Mouse (Mus musculus) adrenal gland (tissue): ENCODE results near the gene Cntnap2.

Source experiments
- intact Hi-C: fragments of 180-260 bp; cut with DNase I; formaldehyde crosslinking; loops from one replicate; pipeline ENCODE4 v1.15.1; 2025
- long read RNA-seq, 2 experiments: library from polyadenylated mRNA; unstranded; transcript quantifications; one replicate each; pipeline ENCODE4 v2.0.0; 2020; ENCODE audit warnings: borderline replicate concordance in 1 of 2; ENCODE audit not compliant: insufficient replicate concordance in 1 of 2

The Cntnap2 gene
- long read RNA-seq, experiment 1, partial matches to known transcripts = 0 of 1 reads
- long read RNA-seq, experiment 1, other reads (novel, unspliced or antisense) = 1 of 1 reads
- long read RNA-seq, experiment 2, partial matches to known transcripts = 0 of 1 reads
- long read RNA-seq, experiment 2, other reads (novel, unspliced or antisense) = 1 of 1 reads

DNA sequence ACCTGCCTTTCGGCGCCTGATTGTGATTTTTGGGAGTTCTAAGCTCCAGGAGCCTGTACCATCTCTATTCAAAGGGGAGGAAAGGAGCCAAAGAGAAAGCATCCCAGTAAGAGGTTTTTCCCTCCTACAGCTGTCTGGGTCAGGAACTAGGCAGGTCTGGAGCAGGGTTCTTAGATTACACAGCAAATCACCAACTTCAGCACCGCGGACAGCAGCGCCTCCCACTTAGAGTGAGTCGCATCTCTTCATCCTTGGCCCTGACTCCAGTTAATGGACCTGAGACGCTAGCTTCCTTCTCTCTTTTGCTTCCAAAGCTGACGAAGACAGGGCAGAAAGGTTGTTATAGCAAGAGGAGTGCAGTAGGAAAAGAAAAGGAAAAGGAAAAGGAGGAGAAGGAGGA is at the start of gene Cntnap2:
Gene Cntnap2 (plus strand): TSS at position 267 of the 400 bp plus-strand sequence.
- intact Hi-C loops = no loop called here

DNA sequence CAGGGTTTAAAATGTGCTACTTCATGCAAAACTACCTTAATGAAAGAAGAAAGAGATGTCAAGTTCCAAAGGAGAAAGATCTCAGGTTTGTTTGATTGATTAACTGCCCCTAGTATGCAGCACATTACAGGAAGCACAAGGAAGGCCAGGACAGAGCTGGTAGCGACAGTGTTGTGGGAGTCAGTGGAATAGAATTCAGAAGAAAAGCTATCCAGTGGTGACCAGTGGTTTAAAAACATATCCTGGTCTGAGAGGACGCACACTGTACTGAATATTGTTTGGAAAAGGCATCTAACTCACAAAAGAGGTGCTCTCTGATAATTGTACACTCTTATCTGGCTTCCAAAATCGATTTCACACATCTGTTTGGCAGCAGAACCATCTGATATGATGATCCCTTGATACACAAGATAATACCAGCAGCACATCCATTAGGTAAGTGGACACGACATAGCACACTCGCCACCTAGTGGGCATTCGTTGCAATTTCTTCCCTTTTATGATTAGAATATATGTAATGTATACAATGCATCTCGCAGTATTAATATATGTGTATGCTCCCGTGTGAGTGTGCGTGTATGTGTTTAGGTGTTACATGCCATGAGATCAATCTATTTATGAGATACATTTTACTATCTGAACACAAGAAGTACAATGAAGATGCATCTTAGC is 33.0 kb upstream of the Cntnap2 start:
- intact Hi-C loops = loop anchor here (2.0 to 10.0 kb wide), 3 partner anchors 934 to 1631 kb away; no protein-coding TSS in a partner anchor

DNA sequence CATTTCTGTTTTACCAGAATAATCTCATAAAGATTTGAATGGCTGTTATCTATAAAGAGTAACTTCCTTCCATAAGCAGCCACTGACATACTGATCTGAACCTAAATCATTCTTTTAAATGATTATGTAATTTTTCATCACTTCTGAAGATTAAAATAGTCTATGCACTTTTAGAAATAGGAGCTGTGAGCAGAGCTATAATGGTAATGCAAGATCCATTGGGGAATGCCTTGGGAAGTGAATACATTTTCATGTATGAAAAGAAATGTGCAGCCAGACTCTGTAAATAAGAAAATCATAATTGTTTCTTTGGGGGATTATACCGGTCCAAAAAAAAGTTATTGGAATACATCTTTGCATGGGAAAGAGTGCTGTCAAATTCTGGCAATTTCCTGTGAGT is 19.7 kb upstream of the Cntnap2 start:
- intact Hi-C loops = no loop called here

DNA sequence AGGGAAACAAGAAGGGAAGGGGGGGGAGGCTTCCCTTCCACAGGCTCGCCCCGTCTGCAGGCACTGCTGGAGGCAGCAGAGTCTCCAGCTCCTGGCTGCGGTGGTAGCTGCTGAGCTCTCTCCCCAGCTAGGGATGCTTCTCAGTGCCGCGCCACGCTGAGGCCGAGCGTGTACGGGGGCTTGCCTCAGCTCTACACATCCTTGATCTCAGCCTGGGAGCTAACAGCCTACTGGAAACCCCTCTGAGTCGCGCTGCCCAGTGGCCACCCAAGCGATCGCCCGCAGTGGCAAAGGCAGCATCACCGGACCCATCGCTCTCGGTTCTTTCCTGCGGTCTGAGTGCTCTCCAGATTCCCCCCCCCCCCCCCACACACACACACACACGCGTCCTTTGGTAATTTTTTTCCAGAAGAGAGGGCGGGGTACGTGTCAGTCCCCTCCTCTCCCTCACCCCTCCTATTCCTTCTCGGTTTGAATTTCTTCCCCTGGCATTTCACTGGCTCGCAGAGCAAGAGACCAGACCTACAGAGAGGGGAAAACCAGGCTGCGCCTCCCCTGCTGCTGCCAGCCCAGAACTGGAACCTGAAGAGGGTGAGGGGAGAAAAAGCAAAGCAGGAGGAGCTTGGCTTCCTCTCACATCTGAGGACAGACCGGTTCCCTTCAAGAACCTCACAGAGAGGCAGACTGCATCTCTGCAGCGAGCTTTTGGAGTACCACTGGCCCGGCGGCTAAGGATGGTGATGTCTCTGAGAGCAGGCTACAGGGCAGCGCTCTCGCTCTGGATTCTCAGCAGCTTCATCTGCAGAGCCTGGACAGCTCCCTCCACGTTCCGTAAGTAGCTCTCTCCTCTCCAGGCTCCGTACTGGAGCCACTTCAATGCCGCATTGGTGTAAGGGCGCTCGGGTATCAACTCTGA is 657 bp downstream of the Cntnap2 start:
- intact Hi-C loops = no loop called here

DNA sequence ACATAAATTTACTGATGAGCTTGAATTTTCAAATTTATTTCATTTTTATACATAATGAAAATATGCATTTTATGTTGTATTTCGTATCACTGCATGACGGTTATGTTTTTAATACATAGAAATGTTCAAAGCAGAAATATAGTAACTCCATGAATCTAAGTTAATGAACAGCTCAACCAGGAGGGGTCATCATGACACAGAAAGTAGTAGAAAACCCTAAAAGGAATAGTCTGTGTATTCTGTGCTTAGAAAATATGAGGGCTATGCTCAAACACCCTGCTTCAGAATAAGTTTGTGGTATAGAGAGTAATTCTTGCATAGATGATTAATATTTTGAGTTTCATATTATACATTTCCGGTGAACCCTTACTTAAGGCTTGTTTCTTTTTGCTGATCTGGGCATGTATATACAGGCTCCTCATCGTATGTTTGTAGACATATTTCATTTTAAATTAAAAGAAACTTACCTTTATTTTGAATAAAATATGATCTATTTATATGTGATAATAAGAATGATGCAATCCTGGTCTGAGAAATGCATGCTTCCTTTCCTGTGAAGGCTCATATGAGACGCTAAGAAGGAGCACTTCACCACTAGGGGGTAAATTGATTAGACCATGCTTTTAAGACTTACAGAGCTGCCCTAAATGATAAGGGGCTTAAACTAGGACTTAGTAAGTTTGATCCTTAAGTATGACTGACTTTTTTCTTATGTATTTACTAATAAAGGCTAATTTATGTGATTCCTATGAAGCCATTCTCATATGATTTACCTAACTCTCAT is 3.2 kb downstream of the Cntnap2 start:
- intact Hi-C loops = no loop called here

DNA sequence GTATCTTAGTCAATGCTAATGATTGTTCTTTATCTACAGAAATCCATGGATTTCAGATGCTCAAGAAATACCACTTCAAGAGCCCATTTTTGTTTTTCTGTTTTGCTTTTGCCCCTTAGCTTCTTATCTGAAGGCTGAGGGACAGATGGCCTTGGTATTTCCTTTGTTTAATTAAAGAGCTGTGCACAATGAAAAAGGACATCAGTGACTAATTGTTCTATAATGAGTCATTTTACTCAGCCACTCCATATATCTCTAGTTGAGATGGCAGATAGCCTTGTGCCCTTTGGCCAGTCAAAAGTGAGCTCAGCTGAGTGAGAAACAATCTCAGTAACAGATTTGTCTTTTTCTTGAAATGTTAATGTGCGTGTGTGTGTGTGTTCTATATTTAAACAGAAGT is 29.1 kb downstream of the Cntnap2 start:
- intact Hi-C loops = no loop called here

DNA sequence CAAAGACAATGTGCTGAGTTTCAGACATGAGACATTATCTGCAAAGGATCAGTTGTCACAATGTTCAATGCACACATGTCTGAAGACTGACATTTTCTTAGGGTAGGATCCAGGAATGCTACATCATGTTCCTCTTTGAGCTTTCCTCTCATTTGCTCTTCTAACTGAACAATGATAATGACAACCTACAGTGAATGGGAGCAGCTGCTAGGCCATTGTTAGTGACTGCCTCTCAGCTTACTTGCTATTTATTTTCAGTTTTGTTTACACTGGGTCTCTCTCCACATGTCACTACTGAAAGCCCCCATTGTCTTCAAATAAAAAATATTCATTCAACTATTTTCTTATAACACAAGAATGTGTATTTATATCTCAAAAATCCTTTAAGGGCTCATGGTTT is 54.5 kb downstream of the Cntnap2 start:
- intact Hi-C loops = no loop called here

DNA sequence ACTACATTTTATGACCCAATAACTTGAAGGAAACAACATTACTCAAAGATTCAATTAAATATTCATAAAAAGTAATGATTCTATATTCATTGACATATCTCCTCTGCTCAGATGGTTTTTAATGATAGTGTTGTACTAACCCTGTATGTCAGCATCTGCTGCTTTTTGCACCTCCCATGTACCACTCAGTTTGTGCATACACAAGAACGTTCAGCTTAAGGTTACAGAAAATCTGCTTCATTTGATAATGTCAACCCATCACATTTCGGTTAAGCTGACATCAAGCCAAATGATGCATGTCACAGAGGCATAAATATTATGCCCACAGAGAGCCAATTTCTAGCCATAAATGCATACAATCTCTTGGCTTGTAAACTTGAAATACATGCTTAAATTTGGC is 85.7 kb downstream of the Cntnap2 start:
- intact Hi-C loops = no loop called here

DNA sequence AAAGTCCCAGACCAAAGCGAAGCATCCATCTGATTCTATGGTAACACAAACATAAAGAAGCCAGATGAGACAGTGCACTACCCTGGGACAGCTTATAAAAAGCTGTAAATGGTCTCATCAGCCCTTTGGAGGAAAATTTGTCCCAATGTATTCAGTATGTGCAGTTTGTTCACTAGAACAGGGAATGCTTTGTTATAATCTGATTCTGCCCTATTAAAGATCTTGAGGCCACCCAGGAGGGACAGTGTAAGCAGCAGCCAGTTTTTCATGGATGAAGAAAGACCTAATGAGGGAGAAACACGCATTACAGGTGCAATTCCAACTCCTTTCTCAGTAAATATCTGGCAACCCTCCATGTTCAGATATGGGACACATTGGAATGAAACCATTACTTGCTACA is 145.9 kb downstream of the Cntnap2 start:
- intact Hi-C loops = no loop called here

DNA sequence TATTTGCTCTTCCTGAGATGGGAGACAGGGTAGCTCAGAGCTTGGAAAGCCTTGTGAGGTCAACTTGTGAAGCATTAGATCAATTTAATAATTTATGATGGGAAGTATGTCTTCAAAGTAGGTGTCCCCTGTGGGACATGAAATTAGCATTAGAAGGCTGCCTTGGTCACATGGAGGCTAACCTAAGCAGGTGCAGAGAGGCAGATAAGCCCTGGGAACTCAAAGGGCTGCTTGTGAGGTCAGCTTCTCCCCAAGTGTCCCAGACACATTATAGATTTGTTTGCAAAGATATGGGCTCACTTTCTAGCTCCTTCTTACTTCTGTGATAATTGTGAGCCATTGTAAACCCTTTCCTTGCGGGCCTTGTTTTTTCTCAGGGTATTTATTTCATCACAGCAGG is 155.2 kb downstream of the Cntnap2 start:
- intact Hi-C loops = no loop called here

DNA sequence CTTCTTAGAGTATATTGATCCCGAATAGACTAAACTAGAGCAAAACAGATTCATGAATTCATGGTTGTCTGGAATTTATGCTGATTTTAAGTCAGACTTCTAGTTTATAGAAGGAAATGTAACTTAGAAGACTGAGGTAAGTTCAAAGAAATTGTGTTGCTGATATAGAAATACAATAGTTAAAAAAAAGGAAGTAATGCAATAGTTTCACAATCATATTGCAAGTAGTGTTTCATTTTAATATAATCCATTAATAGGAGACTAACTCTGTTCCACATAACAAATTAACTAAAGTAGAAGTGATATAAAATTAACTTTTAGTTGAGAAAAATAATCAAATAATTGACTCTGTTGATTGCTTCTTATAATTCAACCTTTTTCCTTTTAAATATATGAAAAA is 169.8 kb downstream of the Cntnap2 start:
- intact Hi-C loops = no loop called here

DNA sequence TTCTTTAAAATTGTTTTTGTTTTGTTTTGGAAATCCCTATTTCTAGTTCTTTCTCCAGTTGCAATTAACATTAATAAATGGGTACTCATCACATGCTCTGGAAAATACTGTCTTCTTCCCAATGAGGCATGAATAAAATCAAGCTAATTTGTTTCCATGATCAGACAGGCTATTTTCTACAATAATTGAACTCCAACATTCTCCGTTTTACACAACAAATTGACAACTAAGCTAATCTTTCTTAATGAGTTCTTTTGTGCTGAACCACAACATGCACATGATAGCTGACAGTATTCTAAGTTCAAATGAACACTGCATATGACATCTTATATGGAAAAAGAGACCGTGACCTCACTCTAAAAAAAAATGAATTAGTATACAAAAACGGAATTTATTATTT is 173.4 kb downstream of the Cntnap2 start:
- intact Hi-C loops = no loop called here

DNA sequence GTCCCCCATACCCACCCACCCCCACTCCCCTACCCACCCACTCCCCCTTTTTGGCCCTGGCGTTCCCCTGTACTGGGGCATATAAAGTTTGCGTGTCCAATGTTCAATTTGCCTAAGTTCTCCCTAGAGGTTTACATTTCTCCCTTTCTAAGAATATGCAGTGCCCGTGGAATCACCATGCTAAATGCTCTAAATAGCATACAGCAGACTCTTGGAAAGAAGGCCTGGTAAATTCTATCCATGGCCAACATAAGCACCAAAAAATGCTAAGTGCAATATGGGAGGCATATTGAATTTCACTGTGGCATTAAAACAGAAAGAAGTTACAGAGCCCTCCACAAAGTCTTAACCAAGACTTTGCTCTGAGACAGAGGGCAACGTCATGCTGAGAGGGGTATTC is 177.4 kb downstream of the Cntnap2 start:
- intact Hi-C loops = no loop called here

DNA sequence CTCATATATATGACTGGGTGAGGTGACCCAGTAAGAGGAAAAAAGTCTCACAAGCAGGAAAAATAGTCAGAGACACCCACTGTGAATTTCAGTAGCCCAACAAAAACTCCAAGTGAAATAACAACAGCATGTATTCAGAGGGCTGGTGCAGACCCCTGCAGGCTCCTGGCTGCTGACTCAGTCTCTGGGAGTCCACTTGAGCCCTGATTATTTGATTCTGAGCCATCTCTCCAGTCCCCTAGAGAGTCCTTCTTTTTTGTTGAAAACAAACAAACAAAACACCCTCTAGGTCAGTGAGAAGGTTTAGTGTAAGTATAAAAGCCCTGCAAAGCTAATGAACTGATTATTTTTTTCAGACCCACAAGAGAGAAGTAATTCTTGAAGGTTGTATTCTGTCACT is 179.0 kb downstream of the Cntnap2 start:
- intact Hi-C loops = no loop called here

DNA sequence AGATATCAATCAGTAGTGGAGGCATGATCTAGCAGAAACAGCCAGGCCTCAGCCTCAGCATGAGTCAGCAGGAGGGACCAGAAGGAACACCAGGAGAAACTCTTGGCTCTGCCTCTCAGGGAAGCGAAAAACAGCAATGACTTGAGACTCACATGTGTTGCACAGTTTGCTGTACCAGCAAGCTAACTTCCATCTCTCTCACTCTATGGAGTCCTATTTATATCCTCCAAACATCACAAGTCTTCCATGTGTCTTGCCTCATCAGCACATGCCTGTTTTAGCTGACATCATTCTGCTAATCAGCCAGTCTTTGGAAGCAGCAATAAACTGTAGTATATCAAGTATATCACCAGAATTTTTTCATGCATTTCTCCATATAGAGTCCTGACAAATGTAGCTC is 182.1 kb downstream of the Cntnap2 start:
- intact Hi-C loops = no loop called here

DNA sequence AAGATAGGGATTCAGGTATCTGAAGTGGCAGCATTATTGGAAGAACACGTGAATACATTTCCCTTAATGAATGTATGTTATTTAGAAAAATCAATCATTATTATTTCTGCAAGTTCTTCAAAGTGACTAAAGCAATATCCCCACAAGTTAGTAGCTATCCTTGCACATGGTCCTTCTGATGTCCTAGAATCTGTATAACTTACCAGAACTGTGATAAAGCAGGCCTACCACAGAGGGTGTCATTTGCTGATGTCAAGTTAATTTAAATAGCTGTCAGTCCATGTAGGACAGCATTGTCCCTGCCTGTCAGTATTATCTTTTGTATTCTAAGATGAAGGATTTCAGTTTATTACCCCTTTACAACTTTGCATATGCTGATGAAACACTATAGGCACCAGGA is 185.5 kb downstream of the Cntnap2 start:
- intact Hi-C loops = no loop called here

DNA sequence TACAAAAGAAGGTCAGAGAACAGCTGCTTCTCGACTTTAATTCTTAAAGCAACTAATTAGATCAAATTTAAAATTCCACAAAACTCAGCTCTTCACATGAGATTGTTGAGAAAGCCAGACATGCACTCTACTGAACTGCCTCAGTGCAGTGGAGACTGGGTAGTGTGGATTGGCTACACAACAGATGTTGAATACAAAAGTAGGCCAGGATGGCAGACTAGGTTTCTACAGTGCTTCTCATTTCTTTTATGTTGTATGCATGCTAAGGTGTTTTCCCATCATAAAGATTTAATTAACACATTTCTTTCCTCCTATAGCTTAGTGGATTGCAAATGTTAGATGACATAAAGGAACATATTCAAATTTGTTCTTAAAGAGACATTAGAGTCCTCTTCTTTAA is 198.9 kb downstream of the Cntnap2 start:
- intact Hi-C loops = no loop called here

DNA sequence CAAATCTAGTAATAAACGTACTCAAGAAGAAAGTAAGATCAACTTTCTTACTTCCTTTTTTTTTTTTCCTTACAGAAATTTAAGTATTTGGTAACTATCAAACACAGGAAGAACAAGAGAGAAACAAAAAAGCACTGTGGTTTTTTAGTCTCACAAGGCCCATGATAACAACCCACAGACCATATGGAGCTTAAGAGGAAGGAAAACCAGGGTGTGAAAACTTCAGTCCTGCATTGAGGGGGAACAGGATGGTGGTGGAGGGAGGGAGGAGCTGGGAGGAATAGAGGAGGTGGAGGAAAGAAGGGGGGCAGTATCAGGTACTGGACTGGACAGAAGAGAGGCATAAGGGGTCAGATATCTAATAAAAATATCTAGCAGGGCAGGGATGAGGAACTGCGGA is 212.4 kb downstream of the Cntnap2 start:
- intact Hi-C loops = no loop called here

DNA sequence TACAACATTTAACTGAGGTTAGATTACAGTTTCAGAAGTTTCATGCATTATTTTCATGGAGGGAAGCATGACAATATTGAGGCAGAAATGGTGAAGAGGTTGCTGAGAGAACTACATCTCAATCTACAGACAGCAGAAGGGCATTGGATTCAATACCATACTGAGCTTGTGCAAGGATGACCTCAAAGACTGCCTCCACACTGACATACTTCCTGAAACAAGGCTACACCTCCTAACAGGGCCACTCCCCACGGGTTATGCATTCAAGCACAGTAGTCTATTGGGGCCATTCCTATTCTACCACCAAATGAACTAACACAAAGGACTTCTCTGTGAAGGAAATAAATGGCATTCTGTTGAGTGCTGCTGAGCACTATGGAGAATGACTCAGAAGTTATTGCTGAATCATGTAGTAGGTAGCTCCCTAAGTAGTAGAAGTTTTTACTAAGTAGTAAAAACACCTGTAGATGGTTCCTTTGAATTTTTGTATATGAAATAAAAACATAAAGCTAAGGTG is 214.2 kb downstream of the Cntnap2 start:
- intact Hi-C loops = no loop called here

DNA sequence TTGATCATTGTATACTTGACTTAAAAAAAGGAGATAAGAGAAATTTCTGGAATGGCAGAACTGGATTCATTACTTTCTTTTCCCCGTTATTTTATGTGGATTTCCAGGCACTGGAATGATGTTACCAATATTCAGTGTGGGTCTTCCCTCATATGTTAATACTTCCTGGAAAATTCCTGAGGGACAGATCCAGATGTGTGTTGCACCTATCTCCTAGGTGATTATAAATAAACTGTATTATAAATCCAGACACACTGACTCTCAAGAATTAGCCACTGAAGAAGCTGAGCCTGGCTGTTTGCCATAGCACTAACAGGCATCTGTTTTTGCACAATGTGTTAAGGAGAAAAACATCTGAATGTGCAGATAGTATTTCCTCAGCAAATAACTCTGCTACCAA is 231.0 kb downstream of the Cntnap2 start:
- intact Hi-C loops = no loop called here

DNA sequence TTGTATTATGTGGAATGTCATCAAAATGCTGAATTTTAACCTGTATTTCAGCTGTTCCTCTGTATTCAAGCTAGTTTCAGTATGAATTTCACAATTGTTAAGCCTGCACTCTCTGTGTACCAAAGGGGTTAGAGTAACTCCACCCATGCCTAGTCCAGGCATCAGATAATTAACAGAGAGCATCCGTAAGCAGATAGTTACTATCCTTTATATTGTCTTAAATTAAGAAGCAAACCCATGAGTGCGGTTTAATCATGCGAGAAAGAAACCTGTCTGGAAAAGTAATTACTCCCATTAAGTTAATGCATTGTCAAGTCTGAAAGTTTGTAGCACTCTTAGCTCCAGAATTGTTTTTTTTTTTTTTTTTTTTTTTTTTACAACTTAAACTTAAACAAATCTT is 258.3 kb downstream of the Cntnap2 start:
- intact Hi-C loops = no loop called here
